Mouse (Mus musculus): Measurements from ENCODE around the gene Ddr1. TPM values are rescaled to one million over a fixed set of nuclear protein-coding genes. Genes with fewer than 3 reads are reported as not detected.

The Ddr1 gene
- polyA plus RNA-seq (2021): 230 TPM

DNA sequence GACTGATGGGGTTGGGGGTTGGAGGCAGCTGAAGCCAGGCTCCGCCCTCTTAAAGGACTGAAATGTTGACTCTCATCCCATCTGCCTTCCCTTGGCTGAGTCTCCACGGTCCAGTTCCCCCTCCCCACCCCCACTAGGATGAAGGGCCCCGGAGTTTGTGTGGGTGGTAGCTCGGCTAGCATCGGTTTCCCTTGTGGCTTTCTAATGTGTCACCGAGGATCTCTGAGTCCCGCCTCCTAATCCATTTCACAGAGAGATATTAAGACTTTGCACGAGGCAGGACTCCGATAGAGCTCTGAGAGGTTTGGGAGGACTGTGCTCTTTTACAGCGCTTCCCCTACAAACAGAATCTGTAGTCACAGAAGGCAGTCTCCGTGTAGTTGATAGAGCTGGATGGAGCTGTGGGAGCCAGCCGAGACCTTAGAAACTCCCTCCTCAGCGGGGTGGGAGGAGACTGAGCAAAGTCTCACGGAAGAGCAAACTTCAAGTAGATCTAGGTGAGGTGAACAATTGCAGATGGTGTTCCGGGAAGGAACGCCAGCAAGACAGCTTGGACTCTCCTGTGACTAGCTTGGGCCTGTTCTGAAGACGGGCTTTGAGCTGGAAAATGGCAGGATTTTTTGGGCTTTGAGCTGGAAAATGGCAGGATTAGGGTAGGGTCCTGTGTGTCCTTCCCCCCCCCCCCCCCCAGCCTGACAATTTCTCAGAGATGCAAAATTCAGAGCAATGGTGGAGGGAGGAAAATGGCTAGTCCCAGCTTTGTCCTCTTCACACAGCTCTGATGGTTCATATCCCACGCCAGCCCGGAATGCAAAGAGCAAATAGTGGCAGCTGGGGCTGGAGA lies at the start of gene Ddr1:
TSS of gene Ddr1 (minus strand) at position 1 of the 844 bp plus-strand sequence.
- ChIA-PET POLR2A (interaction anchor here (0.6 to 5.0 kb wide), 9 partner anchors 12 to 118 kb away, joined by 3 to 22 read pairs (median 4); partner anchors contain the start of genes Flot1 and Ier3), CTCF (interaction anchor here (0.6 to 11.5 kb wide), 15 partner anchors 9 to 171 kb away, joined by 3 to 194 read pairs (median 3); no protein-coding TSS in a partner anchor)
- DNase-seq (ENCODE audit: low read depth, low spot score) (no peak), ATAC-seq (no peak)
- TF ChIP-seq CTCF (IDR thresholded peaks at IDR 0.05): no peak
- in situ Hi-C loops (cut with MboI; ENCODE audit: low pct_unique_long_range_greater_than_20kb): no loop called here
- no peaks in the 10 kb centered on the region for H3K27me3 ChIP-seq

DNA sequence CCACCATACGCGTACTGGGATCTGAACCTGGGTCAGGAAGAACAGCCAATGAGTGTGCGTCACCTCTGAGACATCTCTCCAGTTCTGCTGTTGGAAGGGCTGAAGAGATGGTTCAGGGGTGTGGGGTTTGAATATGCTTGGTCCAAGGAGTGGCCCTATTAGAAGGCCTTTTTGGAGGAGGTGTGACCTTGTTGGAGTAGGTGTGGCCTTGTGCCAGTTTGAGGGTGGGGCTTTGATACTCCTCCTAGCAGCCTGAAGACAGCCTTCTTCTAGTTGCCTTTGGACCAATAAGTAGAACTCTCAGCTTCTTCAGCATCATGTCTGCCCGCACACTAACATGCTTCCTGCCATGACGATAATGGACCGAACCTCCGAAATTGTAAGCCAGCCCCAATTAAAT lies 49.2 kb upstream of the Ddr1 start:
- in situ Hi-C loops (cut with MboI; ENCODE audit: low pct_unique_long_range_greater_than_20kb): no loop called here

DNA sequence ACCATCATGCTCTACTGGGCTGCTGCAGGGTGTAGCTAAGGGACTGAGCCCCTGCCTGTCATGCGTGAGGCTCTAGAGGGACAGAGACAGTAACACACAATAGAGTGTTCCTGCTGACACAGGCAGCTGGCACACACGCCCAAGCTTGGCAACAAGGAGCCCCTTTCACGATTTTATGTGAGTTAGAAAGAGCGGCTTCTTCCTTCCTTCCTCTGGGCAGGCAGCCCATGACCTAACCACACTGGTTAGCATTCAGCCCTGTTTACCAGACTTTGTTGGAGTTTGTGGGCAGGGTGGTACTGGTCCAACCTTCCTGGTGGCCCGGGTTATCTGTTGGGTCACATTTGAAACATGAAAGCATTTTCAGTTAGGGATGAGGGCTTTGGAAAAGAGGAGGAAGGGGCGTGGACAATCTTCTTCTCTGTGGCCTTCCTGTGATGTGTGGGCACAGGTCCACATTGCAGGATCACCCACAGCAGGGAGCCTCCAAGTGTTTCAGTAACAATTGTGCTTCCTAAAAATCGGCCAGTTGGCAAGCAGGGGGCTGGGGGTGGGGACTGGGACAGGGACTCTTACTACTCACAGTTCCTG lies 47.9 kb upstream of the Ddr1 start:
- H3K27me3 ChIP-seq: no peaks in the 10 kb centered on the region
- CTCF ChIA-PET: interaction anchor here (0.7 kb wide), 1 partner anchor 12 kb away, joined by 5 read pairs; no protein-coding TSS in a partner anchor
- TF ChIP-seq CTCF (IDR thresholded peaks at IDR 0.05): no peak
- in situ Hi-C loops (cut with MboI; ENCODE audit: low pct_unique_long_range_greater_than_20kb): no loop called here
- no peak for DNase-seq (ENCODE audit: low read depth, low spot score)
- no peak for ATAC-seq
- POLR2A ChIA-PET: interaction anchor here (0.5 kb wide), 1 partner anchor 88 kb away, joined by 9 read pairs; no protein-coding TSS in a partner anchor

More for the DNA sequence above, 49.2 kb upstream of the Ddr1 start:
- H3K27me3 ChIP-seq: no peaks in the 10 kb centered on the region
- POLR2A ChIA-PET: no interaction called here
- ATAC-seq (no peak), DNase-seq (ENCODE audit: low read depth, low spot score) (no peak)
- no peak for TF ChIP-seq CTCF (IDR thresholded peaks at IDR 0.05)
- CTCF ChIA-PET: no interaction called here

DNA sequence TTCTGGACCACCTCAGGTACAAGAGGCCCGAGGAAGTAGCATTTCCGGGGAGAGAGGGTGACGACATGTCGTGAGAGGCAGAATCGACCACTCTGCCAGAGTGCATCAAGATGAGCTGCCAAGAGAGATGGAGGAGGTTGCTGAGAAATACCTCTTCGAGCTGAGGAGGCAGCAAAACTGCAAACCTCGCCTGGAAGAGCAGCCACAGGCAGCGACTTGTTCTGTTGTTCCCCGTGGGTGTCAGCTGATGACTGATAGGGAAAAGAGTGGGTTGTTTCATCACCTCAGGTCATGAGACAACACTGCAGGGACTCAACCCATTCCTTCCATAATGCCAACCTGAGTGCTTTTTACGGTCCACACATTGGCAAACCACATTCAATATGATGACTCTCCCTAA lies 45.3 kb upstream of the Ddr1 start:
- ATAC-seq: no peak
- ChIA-PET POLR2A (interaction anchor here (1.1 kb wide), 1 partner anchor 75 kb away, joined by 3 read pairs; no protein-coding TSS in a partner anchor), CTCF (interaction anchor here (0.8 to 1.0 kb wide), 3 partner anchors 12 to 130 kb away, joined by 3 to 5 read pairs (median 3); partner anchors contain the start of gene Dhx16)
- in situ Hi-C loops (cut with MboI; ENCODE audit: low pct_unique_long_range_greater_than_20kb): no loop called here
- no peaks in the 10 kb centered on the region for H3K27me3 ChIP-seq
- TF ChIP-seq CTCF (IDR thresholded peaks at IDR 0.05): no peak
- no peak for DNase-seq (ENCODE audit: low read depth, low spot score)

DNA sequence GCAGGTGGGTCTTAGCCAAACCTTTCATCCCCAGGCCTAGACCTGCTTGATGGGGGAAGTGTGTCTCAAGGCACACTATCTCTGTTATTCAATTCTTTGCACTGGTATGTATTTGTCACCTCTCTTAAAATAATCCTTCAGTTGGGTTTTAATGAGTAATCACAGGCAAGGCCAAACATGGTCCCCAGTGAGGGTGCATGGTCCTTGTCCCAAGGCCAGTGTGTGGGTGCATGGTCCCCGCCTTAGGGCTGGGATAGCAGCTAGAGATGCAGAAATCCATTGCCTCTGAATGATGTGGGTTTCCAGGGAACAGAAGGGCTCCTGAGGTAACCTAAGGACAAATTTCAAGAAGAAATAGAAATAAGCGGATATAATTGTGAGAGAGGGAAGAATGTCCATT lies 39.9 kb upstream of the Ddr1 start:
- DNase-seq (ENCODE audit: low read depth, low spot score): no peak
- ATAC-seq: no peak
- no peak for TF ChIP-seq CTCF (IDR thresholded peaks at IDR 0.05)
- POLR2A ChIA-PET: interaction anchor here (1.0 kb wide), 1 partner anchor 78 kb away, joined by 4 read pairs; no protein-coding TSS in a partner anchor
- CTCF ChIA-PET: interaction anchor here (1.2 kb wide), 1 partner anchor 29 kb away, joined by 3 read pairs; no protein-coding TSS in a partner anchor
- in situ Hi-C loops (cut with MboI; ENCODE audit: low pct_unique_long_range_greater_than_20kb): no loop called here
- no peaks in the 10 kb centered on the region for H3K27me3 ChIP-seq

DNA sequence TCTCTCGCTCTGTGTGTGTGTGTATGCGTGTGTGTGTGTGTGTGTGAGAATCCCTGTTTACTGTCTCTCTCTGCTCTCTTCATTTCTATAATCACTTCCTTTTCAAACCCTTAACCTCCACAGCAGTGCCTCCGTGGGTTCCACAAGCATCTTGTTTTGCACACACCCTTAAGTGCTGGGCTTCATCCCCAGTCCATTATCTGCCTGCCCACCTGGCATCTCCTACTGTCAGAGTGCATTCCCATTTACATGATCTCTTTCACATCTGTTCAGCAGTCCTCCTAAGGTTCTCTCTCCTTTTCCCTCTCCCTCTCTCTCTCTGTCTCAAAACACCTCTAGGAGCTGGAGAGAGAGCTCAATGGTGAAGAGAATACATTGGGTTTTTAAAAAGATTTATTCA lies 38.5 kb upstream of the Ddr1 start:
- ChIA-PET CTCF (interaction anchor here (1.1 to 7.0 kb wide), 9 partner anchors 8 to 131 kb away, joined by 3 to 79 read pairs (median 3); partner anchors contain the start of genes Ddr1 and Flot1), POLR2A (interaction anchor here (0.7 kb wide), 1 partner anchor 117 kb away, joined by 4 read pairs; no protein-coding TSS in a partner anchor)
- ATAC-seq (no peak), DNase-seq (ENCODE audit: low read depth, low spot score) (no peak)
- H3K27me3 ChIP-seq: no peaks in the 10 kb centered on the region
- TF ChIP-seq CTCF (IDR thresholded peaks at IDR 0.05): no peak
- in situ Hi-C loops (cut with MboI; ENCODE audit: low pct_unique_long_range_greater_than_20kb): no loop called here

DNA sequence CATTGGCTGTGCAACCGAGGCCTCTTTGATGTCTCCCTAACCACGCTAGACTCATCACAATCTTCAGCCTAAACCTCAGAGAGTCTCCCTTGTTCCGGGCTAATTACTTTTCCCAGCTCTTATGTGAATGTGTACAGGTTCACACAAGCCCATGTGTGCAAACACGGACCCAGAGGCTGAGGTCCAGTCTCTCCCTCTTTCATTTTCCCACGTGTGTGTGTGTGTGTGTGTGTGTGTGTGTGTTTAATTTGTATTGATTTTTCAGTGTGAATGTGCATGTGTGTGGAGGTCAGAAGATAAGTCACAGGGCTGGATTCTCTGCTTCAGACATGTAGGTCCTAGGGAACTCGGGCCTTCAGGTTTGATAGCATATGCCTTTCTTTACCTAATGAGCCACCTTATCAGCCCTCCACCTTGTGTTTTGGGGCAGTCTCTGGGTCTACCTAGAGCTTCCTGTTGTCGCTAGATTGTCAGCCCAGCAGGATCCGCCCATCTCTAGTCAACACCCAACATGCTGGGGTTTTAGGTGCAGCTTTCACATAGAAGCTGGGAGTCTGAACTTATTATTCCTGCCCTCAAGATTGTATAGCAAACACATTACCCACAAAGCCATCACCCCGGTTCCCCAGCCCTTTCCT lies 37.3 kb upstream of the Ddr1 start:
- ATAC-seq (no peak), DNase-seq (ENCODE audit: low read depth, low spot score) (no peak)
- in situ Hi-C loops (cut with MboI; ENCODE audit: low pct_unique_long_range_greater_than_20kb): no loop called here
- no peak for TF ChIP-seq CTCF (IDR thresholded peaks at IDR 0.05)
- ChIA-PET CTCF (interaction anchor here (1.3 to 7.0 kb wide), 7 partner anchors 10 to 132 kb away, joined by 3 to 79 read pairs (median 3); partner anchors contain the start of gene Flot1), POLR2A (interaction anchor here (0.5 to 1.6 kb wide), 2 partner anchors 92 to 94 kb away, joined by 4 to 5 read pairs; no protein-coding TSS in a partner anchor)
- no peaks in the 10 kb centered on the region for H3K27me3 ChIP-seq

DNA sequence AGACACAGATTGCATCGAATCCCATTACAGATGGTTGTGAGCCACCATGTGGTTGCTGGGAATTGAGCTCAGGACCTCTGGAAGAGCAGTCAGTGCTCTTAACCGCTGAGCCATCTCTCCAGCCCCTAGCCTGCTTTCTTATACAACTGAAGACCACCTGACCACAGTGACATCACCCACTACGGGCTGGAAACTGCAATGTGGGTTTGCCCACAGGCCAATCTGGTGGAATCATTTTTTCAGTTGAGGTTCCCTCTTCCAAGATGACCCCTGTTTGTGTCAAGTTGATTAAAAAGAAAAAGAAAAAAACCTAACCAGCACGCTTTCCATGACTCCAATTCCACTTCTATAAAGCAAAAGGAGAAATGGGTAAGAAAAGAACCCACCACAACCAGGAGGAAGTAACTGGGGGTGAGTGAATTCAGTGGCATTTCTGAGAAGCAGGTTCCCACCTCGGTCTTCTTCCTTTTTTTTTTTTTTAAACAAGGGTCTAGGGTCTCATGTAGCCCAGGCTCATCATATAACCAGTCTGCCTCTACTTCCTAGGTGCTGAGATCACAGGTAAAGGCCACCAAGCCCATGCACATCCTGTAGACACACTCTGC lies 36.0 kb upstream of the Ddr1 start:
- no peak for TF ChIP-seq CTCF (IDR thresholded peaks at IDR 0.05)
- no peaks in the 10 kb centered on the region for H3K27me3 ChIP-seq
- no peak for DNase-seq (ENCODE audit: low read depth, low spot score)
- POLR2A ChIA-PET: interaction anchor here (0.8 to 4.3 kb wide), 5 partner anchors 32 to 93 kb away, joined by 3 to 48 read pairs (median 5); partner anchors contain the start of genes Flot1 and Ier3
- no peak for ATAC-seq
- in situ Hi-C loops (cut with MboI; ENCODE audit: low pct_unique_long_range_greater_than_20kb): no loop called here
- CTCF ChIA-PET: interaction anchor here (0.6 to 7.0 kb wide), 15 partner anchors 9 to 133 kb away, joined by 3 to 79 read pairs (median 4); partner anchors contain the start of genes Ddr1 and Flot1

DNA sequence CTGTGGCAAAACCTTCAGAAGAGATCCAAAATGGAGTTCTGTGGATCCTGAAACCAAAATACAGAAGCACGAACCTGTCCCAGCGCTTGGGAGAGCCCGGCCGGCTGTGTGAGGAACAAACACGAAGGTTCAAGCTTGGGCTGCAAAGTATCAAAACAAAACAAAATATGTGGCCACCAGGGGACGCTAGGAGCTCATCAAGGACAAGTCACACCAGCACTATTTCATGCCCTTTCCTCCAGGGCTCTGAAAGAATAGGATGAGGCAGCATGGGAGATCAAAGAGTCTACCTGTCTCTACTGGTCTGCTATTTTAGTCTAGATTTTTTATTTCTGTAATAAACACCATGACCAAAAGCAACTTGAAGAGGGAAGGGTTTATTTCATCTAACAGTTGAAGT lies 35.3 kb upstream of the Ddr1 start:
- no peaks in the 10 kb centered on the region for H3K27me3 ChIP-seq
- in situ Hi-C loops (cut with MboI; ENCODE audit: low pct_unique_long_range_greater_than_20kb): loop anchor here (5.0 kb wide), 3 partner anchors 88 to 157 kb away; no protein-coding TSS in a partner anchor
- CTCF ChIA-PET: interaction anchor here (0.6 to 7.0 kb wide), 19 partner anchors 8 to 134 kb away, joined by 3 to 79 read pairs (median 5); partner anchors contain the start of genes Ddr1, Flot1 and Ier3
- POLR2A ChIA-PET: interaction anchor here (0.6 to 4.3 kb wide), 7 partner anchors 32 to 134 kb away, joined by 3 to 48 read pairs (median 4); partner anchors contain the start of genes Flot1 and Ier3
- ATAC-seq (no peak), DNase-seq (ENCODE audit: low read depth, low spot score) (peak; percentile 73)
- peak; percentile 80 for TF ChIP-seq CTCF (IDR thresholded peaks at IDR 0.05)
